Mouse (Mus musculus): ENCODE data around the gene Defa2. TPM values are rescaled to one million over a fixed set of nuclear protein-coding genes. Genes with fewer than 3 reads are reported as not detected.
"Not testable (repeated sequence)": the region's sequence is repeated elsewhere in the genome, so short reads cannot be mapped to it uniquely, and the experiment has no call there.

Defa2 gene
- polyA plus RNA-seq (2015; fragmentation: Nextera tagmentation; extraction: Ambion mirVana): not detected in 2 replicates

GRCm38 (mm10) chr8:21378215-21378614 lies at the start of gene Defa2:
Defa2 (plus strand) TSS chr8:21378515.
- H3K4me2 ChIP-seq; H3K4me1 ChIP-seq (replicated peaks); ATAC-seq (replicated peaks; ENCODE audit: insufficient number of reproducible peaks, insufficient read depth, low FRiP score, low read depth); H3K9me3 ChIP-seq (replicated peaks); H3K36me3 ChIP-seq; H3K27me3 ChIP-seq; H3K27ac ChIP-seq; H3K9ac ChIP-seq; H3K4me3 ChIP-seq: not testable (repeated sequence)
- no CpG with 5 or more reads among the region's 2 CpGs for WGBS

GRCm38 (mm10) chr8:21391511-21391910 lies 13.2 kb downstream of the Defa2 start, which contains the start of gene Defa33:
Defa33 (plus strand) TSS chr8:21391811.
- WGBS: no CpG with 5 or more reads among the region's 2 CpGs
- H3K36me3 ChIP-seq; H3K4me3 ChIP-seq; H3K4me1 ChIP-seq (replicated peaks); H3K27me3 ChIP-seq; H3K4me2 ChIP-seq; H3K27ac ChIP-seq; ATAC-seq (replicated peaks; ENCODE audit: insufficient number of reproducible peaks, insufficient read depth, low FRiP score, low read depth); H3K9me3 ChIP-seq (replicated peaks); H3K9ac ChIP-seq: not testable (repeated sequence)

- H3K4me2 ChIP-seq; H3K27ac ChIP-seq; H3K9ac ChIP-seq; H3K4me3 ChIP-seq; H3K4me1 ChIP-seq (replicated peaks); H3K27me3 ChIP-seq; ATAC-seq (replicated peaks; ENCODE audit: insufficient number of reproducible peaks, insufficient read depth, low FRiP score, low read depth); H3K36me3 ChIP-seq; H3K9me3 ChIP-seq (replicated peaks): not testable (repeated sequence)
- WGBS: no CpG with 5 or more reads among the region's 1 CpGs
Measured at GRCm38 (mm10) chr8:21427111-21427510, 48.8 kb downstream of the Defa2 start, which contains the start of gene Defa36. Defa36 (plus strand) TSS chr8:21427411.

Other genes starting within 250 kb of the Defa2 start
- not detected in 2 replicates for gene Defa30, start 243.9 kb upstream of the Defa2 start, polyA plus RNA-seq (2015; fragmentation: Nextera tagmentation; extraction: Ambion mirVana)
- gene Defa22, start 216.2 kb upstream of the Defa2 start, polyA plus RNA-seq (2015; fragmentation: Nextera tagmentation; extraction: Ambion mirVana): not detected in 2 replicates
- not detected in 2 replicates for gene Defa31, start 186.9 kb upstream of the Defa2 start, polyA plus RNA-seq (2015; fragmentation: Nextera tagmentation; extraction: Ambion mirVana)
- gene Gm15293, start 177.0 kb upstream of the Defa2 start, polyA plus RNA-seq (2015; fragmentation: Nextera tagmentation; extraction: Ambion mirVana): not detected in 2 replicates
- not detected in 2 replicates for gene Gm15292, start 128.8 kb upstream of the Defa2 start, polyA plus RNA-seq (2015; fragmentation: Nextera tagmentation; extraction: Ambion mirVana)
- gene Defa27, start 63.0 kb upstream of the Defa2 start, polyA plus RNA-seq (2015; fragmentation: Nextera tagmentation; extraction: Ambion mirVana): not detected in 2 replicates
- gene Defa29, start 51.5 kb upstream of the Defa2 start, polyA plus RNA-seq (2015; fragmentation: Nextera tagmentation; extraction: Ambion mirVana): not detected in 2 replicates
- gene Defa33, start 13.3 kb downstream of the Defa2 start, polyA plus RNA-seq (2015; fragmentation: Nextera tagmentation; extraction: Ambion mirVana): not detected in 2 replicates
- gene Defa36, start 48.9 kb downstream of the Defa2 start, polyA plus RNA-seq (2015; fragmentation: Nextera tagmentation; extraction: Ambion mirVana): not detected in 2 replicates
- gene Gm7849, start 78.0 kb downstream of the Defa2 start, polyA plus RNA-seq (2015; fragmentation: Nextera tagmentation; extraction: Ambion mirVana): not detected in 2 replicates
- not detected in 2 replicates for gene Defa20, start 130.7 kb downstream of the Defa2 start, polyA plus RNA-seq (2015; fragmentation: Nextera tagmentation; extraction: Ambion mirVana)
- not detected in 2 replicates for gene Defa32, start 150.5 kb downstream of the Defa2 start, polyA plus RNA-seq (2015; fragmentation: Nextera tagmentation; extraction: Ambion mirVana)
- not detected in 2 replicates for gene Defa37, start 186.9 kb downstream of the Defa2 start, polyA plus RNA-seq (2015; fragmentation: Nextera tagmentation; extraction: Ambion mirVana)
- not detected in 2 replicates for gene Defa28, start 204.5 kb downstream of the Defa2 start, polyA plus RNA-seq (2015; fragmentation: Nextera tagmentation; extraction: Ambion mirVana)
- not detected in 2 replicates for gene Gm7861, start 216.0 kb downstream of the Defa2 start, polyA plus RNA-seq (2015; fragmentation: Nextera tagmentation; extraction: Ambion mirVana)
- not detected in 2 replicates for gene Defa26, start 239.7 kb downstream of the Defa2 start, polyA plus RNA-seq (2015; fragmentation: Nextera tagmentation; extraction: Ambion mirVana)

Measured in heart, embryonic 15.5 days (tissue).